Mouse (Mus musculus) limb, embryonic 14.5 days (tissue): Measurements from ENCODE around the gene Mecom. TPM values are rescaled to one million over a fixed set of nuclear protein-coding genes. Genes with fewer than 3 reads are reported as not detected.

Source experiments
- ATAC-seq: fragments of 200-750 bp; cut with Nextera tagmentation; 2 replicates; pipeline ENCODE4 v1.8.0; 2017; ENCODE audit warnings: low read depth, moderate number of reproducible peaks, moderate TSS enrichment; ENCODE audit not compliant: low FRiP score
- DNase-seq: peaks from one replicate; pipeline ENCODE4 v3.0.0-alpha.2; 2015; ENCODE audit warnings: low spot score
- H3K27ac ChIP-seq: fragments of 300-500 bp; sonication (generic); replicated peaks from 2 replicates; pipeline ENCODE4 v1.5.1; 2014; ENCODE audit warnings: low read depth, mild to moderate bottlenecking, low read length, moderate library complexity, mixed read lengths
- H3K27me3 ChIP-seq: fragments of 300-500 bp; sonication (generic); 2 replicates; pipeline ENCODE4 v1.6.1; 2014; ENCODE audit warnings: low read length, mixed read lengths; ENCODE audit not compliant: control insufficient read depth, insufficient read depth
- H3K36me3 ChIP-seq: fragments of 300-500 bp; sonication (generic); 2 replicates; pipeline ENCODE4 v1.6.1; 2014; ENCODE audit warnings: mild to moderate bottlenecking, low read length, moderate library complexity, mixed read lengths; ENCODE audit not compliant: control insufficient read depth, insufficient read depth
- H3K4me1 ChIP-seq: fragments of 300-500 bp; sonication (generic); 2 replicates; pipeline ENCODE4 v1.6.1; 2014; ENCODE audit warnings: antibody characterized with exemption, low read length, mixed read lengths; ENCODE audit not compliant: control insufficient read depth, insufficient read depth
- H3K4me2 ChIP-seq: fragments of 300-500 bp; sonication (generic); replicated peaks from 2 replicates; pipeline ENCODE4 v1.6.1; 2014; ENCODE audit warnings: low read depth, mild to moderate bottlenecking, low read length, moderate library complexity; ENCODE audit not compliant: severe bottlenecking
- H3K4me3 ChIP-seq: fragments of 300-500 bp; sonication (generic); replicated peaks from 2 replicates; pipeline ENCODE4 v1.5.1; 2014; ENCODE audit warnings: low read length
- H3K9ac ChIP-seq: fragments of 300-500 bp; sonication (generic); 2 replicates; pipeline ENCODE4 v1.6.1; 2014; ENCODE audit warnings: mild to moderate bottlenecking, low read depth, low read length, moderate library complexity; ENCODE audit not compliant: severe bottlenecking
- H3K9me3 ChIP-seq: fragments of 300-500 bp; sonication (generic); 2 replicates; pipeline ENCODE4 v1.6.1; 2016; ENCODE audit warnings: low read length; ENCODE audit not compliant: control insufficient read depth
- POLR2A ChIP-seq: fragments of 200-500 bp; IDR thresholded peaks from 2 replicates; pipeline ENCODE4 v1.8.0; 2012; ENCODE audit warnings: inconsistent platforms, mild to moderate bottlenecking, moderate library complexity, borderline replicate concordance; ENCODE audit not compliant: insufficient read depth, insufficient read length; ENCODE audit errors: extremely low read depth
- WGBS: fragments of 180-500 bp; shearing (Covaris S2); extraction: QIAGEN DNeasy Blood & Tissue Kit; methylation state at CpG from one replicate; pipeline ENCODE4 v1.1.7; 2014; 5-methylcytosine and 5-hydroxymethylcytosine counted together
- polyA plus RNA-seq, 2 experiments: library from polyadenylated mRNA; depleted of rRNA in 1 of 2; stranded (reverse) in 1 of 2; unstranded in 1 of 2; fragments of >200 nt; fragmentation: Nextera tagmentation in 1 of 2; extraction: Ambion mirVana in 1 of 2; gene quantifications; 2 replicates each; pipeline versions ENCODE4 v1.2.1 to v1.2.3; 2012 to 2014

Mecom gene
- polyA plus RNA-seq, 2 experiments, result 35.8 to 42.2 TPM

- Histone ChIP-seq H3K9me3 (no peaks in the 10 kb centered on the region), H3K36me3 (no peaks in the 10 kb centered on the region), H3K27me3 (no peaks in the 10 kb centered on the region), H3K4me1 (peaks cover 35% of the 10 kb centered on the region), H3K4me3 (peak overlapping the region; percentile 70; the same call in 1 of the 2 replicates), H3K9ac (peak overlapping the region; percentile 93), H3K27ac (peak overlapping the region; percentile 98), H3K4me2 (peak overlapping the region; percentile 91)
- no peak for TF ChIP-seq POLR2A
- DNase-seq (no peak), ATAC-seq (no peak)
- WGBS, result 14% methylated on average over 8 of the region's 8 CpGs
Measured at GRCm38 (mm10) chr3:30510646-30511045, 37.2 kb downstream of the Mecom start.

- Histone ChIP-seq H3K9ac (peak overlapping the region; percentile 93), H3K4me3 (peak overlapping the region; percentile 70), H3K4me1 (peaks cover 35% of the 10 kb centered on the region), H3K27ac (peak overlapping the region; percentile 98), H3K27me3 (no peaks in the 10 kb centered on the region), H3K4me2 (peak overlapping the region; percentile 91), H3K36me3 (no peaks in the 10 kb centered on the region), H3K9me3 (no peaks in the 10 kb centered on the region)
- no peak for DNase-seq
- ATAC-seq, result no peak
- 3% methylated on average over 16 of the region's 16 CpGs for WGBS
- 0 out of 2 replicates have a peak, but pooled peaks have one; percentile 11 for TF ChIP-seq POLR2A
Measured at GRCm38 (mm10) chr3:30510105-30510504, 37.7 kb downstream of the Mecom start.

- DNase-seq (peak; percentile 83), ATAC-seq (peak; percentile 44)
- Histone ChIP-seq H3K4me1 (peaks cover 43% of the 10 kb centered on the region), H3K4me2 (peak overlapping the region; percentile 91), H3K9me3 (no peaks in the 10 kb centered on the region), H3K36me3 (no peaks in the 10 kb centered on the region), H3K9ac (peak overlapping the region; percentile 93), H3K27ac (peak overlapping the region; percentile 98), H3K4me3 (peak overlapping the region; percentile 70), H3K27me3 (no peaks in the 10 kb centered on the region)
- 0 out of 2 replicates have a peak, but pooled peaks have one; percentile 21 for TF ChIP-seq POLR2A
- under 1% methylated on average over 42 of the region's 55 CpGs for WGBS
Measured at GRCm38 (mm10) chr3:30508930-30509910, 38.6 kb downstream of the Mecom start.

GRCm38 (mm10) chr3:30508296-30508929, 39.4 kb downstream of the Mecom start:
- Histone ChIP-seq H3K9ac (peak overlapping the region; percentile 93), H3K4me1 (peaks cover 51% of the 10 kb centered on the region), H3K4me2 (peak overlapping the region; percentile 91), H3K4me3 (peak overlapping the region; percentile 70), H3K27ac (peak overlapping the region; percentile 98), H3K36me3 (no peaks in the 10 kb centered on the region), H3K9me3 (no peaks in the 10 kb centered on the region), H3K27me3 (no peaks in the 10 kb centered on the region)
- DNase-seq (peak; percentile 70), ATAC-seq (peak; percentile 71)
- TF ChIP-seq POLR2A, result peak; percentile 58; the same call in 1 of the 2 replicates
- 0% methylated on average over 31 of the region's 73 CpGs for WGBS
